Mouse (Mus musculus): ENCODE measurements around the gene Znrf1.
A peak's percentile ranks its signal among the peaks of the same experiment; 100 is the strongest.

The Znrf1 gene

GRCm38 (mm10) chr8:111568029-111568428, 32.1 kb downstream of the Znrf1 start:
- ATAC-seq (ENCODE audit: low TSS enrichment) = peak; percentile 35

DNA sequence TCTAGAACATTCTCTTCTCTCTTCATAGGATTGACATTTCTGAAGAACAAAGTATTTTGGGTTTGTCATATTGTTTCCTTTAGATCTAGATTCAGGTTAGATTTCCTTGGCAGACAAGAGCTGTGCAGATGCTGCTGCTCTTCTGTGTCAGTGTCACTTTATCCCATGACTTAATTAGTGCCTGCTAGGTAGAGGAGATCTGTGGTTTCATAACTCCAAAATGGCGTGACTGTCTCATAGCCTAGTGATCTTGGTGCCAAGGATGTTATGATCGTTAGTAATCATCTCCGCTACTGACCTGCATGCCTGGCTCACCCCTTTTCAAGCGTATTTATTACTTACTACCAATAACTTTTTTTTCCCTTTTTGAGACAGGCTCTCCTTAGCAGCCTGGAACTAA, 34.0 kb downstream of the Znrf1 start:
- no peak for ATAC-seq (ENCODE audit: low TSS enrichment)

DNA sequence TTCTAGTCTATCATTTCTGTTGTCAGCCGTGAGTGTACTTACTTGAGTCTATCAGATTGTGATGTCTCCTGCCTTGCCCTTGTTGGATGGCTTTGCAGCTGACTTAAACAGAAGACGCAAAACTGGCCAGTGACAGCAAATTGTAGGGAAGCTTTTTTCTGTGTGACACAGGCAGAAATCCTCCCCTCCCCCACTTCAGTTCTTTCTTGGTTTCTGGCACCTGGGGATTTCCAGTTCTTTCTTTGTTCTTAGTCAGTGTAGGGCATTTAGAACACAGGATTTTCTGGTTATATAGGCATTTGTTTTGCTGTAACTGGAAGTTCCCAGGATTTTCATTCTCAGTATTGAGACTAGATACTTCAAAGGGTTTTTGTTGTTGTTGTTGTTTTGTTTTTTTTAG, 34.5 kb downstream of the Znrf1 start:
- ATAC-seq (ENCODE audit: low TSS enrichment) = no peak

DNA sequence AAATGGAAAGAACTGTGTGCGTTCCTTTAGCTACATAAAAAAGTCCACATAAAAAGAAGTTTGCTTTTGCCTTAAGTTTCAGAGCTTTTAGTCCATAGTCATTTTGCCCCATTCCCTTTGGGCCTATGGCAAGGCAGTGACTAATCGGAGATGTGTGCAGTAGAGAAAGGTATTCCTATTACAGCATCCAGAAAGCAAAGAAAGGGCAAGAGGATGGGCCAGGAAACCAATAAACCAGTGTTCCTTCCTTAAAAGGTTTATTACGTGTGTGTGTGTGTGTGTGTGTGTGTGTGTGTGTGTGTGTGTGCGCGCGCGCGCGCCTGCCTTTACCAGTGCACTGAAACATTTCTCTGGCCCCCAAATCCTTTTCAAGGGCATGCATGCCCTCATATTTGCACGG, 35.8 kb downstream of the Znrf1 start:
- no peak for ATAC-seq (ENCODE audit: low TSS enrichment)

DNA sequence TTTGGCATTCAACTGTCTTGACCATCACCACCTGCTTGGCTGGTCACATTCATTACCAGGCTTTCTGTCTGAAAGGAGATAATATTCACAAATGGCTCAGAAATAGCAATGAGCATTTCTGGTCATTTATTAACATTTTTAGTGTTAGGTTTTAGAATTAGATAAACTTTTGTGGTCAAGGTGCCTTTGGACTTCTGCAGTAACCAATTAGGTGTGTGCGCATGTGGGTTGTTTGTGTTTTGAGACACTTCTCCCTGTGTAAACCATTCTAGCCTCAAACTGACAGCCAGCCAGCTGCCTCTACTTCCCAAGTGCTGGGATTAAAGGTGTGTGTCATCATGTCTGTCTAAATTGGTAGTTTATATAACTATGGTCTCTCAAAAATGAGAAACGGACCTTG, 36.5 kb downstream of the Znrf1 start:
- ATAC-seq (ENCODE audit: low TSS enrichment) = no peak

DNA sequence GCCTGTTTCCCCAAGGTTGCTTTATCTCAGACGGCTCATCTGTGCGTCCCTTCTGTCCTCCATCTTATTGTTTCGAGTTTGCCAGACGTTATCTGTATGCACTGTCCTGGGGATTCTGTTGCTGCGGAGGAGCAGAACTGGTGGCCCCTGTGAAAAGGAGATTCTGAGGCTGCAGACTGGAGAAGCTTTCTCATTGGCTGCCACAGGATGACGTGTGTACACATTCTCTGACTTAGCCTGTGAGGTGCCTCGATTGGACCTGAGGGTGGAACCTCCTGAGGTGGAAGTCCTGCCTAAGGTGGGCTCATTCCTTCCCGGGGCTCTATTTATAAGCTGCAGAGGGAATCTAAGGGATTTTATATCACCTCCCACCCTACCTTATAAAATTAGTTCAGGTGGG, 37.7 kb downstream of the Znrf1 start:
- peak; percentile 84 for ATAC-seq (ENCODE audit: low TSS enrichment)

DNA sequence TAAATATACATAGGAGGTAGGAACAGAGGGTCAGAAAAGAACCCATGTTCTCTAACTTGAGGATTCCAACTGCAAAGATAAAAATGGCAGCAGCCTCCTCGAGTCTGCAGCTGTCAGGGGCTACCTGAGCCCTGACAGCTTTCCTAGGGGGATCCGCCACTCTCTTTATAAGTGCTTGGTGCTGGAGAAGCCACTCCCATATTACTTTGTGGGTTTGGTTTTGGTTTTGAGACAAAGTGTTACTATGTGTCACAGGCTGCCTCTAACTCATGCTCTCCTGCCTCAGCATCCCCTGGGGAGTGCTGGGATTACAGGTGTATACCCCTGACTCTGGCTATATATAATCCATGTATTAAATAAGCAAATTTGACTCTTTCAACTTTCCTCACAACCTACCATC, 38.1 kb downstream of the Znrf1 start:
- ATAC-seq (ENCODE audit: low TSS enrichment) = no peak; the same call in 1 of the 2 replicates

GRCm38 (mm10) chr8:111575492-111575891, 39.6 kb downstream of the Znrf1 start:
- no peak for ATAC-seq (ENCODE audit: low TSS enrichment)

DNA sequence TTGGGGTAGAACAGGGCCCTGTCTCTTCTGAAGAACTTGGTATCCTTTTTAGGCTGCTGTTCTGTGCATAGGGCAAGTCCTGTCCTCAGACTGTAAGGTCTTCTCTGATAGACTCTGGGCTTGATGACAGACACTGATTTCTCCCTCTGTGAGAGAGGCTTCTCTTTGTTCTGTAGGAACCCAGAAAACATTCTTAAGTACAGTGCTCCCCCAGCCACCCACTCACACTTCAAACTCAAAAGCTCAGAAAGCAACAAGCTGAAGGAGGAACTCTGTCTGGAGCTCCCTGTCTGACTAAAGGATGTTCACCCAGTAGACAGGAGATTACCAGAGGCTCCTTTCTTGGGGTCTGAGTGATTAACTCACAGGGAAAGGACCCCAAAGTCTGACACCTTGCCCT, 40.6 kb downstream of the Znrf1 start:
- peak; percentile 53; the same call in 1 of the 2 replicates for ATAC-seq (ENCODE audit: low TSS enrichment)

GRCm38 (mm10) chr8:111577880-111578533, 42.1 kb downstream of the Znrf1 start:
- ATAC-seq (ENCODE audit: low TSS enrichment) = no peak

- no peak for ATAC-seq (ENCODE audit: low TSS enrichment)
These were observed 43.4 kb downstream of the Znrf1 start for GRCm38 (mm10) chr8:111579318-111579717.

DNA sequence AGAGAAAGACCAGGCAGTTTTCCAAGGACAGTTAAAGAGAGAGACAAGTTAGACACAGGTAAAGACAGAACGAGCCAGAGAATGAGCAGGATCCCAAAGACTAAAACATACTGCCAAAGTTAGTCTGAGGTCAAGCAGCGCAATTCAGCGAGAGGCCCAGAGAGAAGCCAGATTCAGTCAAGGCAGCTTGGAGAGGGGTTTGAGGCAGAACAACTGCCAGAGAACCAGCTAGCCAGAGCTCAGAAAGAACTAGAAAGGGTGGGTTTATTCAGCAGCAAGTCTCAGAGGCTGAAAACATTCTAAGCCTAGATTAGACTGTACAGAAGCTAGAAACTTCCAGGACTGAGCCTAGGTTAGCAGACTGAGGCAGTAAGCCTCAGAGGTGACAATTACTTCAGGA, 44.4 kb downstream of the Znrf1 start:
- no peak for ATAC-seq (ENCODE audit: low TSS enrichment)

GRCm38 (mm10) chr8:111582386-111582785, 46.5 kb downstream of the Znrf1 start:
- no peak for ATAC-seq (ENCODE audit: low TSS enrichment)

DNA sequence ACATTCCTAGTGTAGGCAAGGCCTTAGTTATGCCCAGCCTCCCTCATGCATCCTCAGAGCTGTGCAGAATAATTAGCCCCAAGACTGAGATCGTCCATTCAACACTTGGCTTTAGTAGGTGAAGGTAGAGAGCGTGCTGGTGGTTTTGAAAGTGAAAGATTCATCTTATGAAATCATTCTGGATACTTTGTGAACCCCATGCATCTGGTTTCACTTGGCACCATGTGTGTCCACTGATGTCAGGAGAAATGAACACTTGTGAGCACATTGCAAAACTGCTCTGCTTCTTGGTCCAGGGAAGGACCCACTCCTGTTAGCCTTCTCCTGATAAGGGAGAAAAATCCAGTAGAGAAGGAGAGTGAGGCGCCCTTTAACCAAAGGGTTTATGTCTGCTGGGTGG, 49.0 kb downstream of the Znrf1 start:
- no peak for ATAC-seq (ENCODE audit: low TSS enrichment)

DNA sequence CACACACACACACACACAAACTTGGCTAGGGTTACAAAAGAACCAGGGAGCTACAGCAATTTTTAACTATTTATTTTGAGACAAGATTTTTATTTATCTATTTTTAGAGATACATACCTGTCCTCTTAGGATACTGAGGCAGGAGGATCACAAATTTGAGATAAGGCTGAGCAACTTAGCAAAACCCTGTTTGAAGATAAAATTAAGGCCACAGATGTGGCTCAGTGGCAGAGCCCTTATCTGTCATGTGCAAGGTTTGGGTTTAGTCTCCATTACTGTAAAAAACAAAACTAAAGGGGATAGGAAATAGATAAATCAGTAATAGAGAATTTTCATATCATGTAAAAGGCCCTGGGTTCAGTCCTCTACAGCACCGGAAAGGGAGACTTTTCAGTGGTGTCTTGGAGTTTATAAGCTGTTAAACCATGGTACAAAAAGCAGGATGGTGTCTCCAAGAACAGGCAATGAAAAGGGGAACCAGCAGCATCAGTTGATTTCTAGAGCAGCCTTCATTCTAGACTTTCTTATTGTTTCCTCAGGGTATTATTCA, 51.7 kb downstream of the Znrf1 start:
- ATAC-seq (ENCODE audit: low TSS enrichment) = no peak

GRCm38 (mm10) chr8:111588336-111588735, 52.4 kb downstream of the Znrf1 start:
- no peak for ATAC-seq (ENCODE audit: low TSS enrichment)

DNA sequence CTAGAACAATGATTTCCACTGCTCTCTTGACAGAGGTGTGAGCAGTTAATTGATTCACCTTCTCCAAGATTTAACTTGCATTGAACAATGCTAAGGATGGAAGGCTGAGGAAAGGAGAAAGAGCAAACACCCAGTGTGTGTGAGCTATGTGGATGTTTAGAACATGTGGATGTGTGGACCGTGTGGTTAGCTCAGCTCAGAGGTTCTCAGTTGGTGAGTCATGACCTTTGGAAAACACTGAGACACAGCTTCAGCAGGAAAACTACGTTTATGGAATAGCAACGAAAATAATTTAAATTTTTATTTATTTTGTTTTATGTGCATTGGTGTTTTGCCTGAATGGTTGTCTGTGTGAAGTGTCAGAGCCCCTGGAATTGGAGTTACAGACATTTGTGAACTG, 54.3 kb downstream of the Znrf1 start:
- ATAC-seq (ENCODE audit: low TSS enrichment) = no peak

- no peak for ATAC-seq (ENCODE audit: low TSS enrichment)
These were observed 55.3 kb downstream of the Znrf1 start for GRCm38 (mm10) chr8:111591176-111591575.

DNA sequence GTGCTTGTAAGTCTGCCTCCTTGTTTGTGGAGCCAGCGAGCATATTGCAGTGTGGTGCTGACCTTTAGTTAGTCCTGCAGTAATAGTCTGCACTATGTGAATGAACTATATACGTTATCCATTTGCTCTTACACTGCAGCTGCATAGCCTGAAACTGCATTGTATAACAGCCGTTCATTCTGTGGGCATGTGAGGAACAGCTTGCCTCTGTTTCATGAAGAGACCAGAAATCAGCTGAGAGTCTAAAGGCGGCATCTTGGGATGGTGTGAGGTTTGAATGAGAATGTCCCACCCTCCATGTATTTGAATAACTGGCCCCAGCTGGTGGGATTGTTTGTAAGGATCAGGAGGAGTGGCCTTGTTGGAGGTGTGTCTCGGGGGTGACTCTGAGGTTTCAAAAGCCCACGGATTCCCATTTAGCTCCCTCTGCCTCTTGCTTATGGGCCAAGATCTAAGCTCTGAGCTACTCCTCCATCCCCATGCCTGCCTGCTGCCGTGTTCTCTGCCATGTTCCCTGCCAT, 56.6 kb downstream of the Znrf1 start:
- ATAC-seq (ENCODE audit: low TSS enrichment) = peak; percentile 71

DNA sequence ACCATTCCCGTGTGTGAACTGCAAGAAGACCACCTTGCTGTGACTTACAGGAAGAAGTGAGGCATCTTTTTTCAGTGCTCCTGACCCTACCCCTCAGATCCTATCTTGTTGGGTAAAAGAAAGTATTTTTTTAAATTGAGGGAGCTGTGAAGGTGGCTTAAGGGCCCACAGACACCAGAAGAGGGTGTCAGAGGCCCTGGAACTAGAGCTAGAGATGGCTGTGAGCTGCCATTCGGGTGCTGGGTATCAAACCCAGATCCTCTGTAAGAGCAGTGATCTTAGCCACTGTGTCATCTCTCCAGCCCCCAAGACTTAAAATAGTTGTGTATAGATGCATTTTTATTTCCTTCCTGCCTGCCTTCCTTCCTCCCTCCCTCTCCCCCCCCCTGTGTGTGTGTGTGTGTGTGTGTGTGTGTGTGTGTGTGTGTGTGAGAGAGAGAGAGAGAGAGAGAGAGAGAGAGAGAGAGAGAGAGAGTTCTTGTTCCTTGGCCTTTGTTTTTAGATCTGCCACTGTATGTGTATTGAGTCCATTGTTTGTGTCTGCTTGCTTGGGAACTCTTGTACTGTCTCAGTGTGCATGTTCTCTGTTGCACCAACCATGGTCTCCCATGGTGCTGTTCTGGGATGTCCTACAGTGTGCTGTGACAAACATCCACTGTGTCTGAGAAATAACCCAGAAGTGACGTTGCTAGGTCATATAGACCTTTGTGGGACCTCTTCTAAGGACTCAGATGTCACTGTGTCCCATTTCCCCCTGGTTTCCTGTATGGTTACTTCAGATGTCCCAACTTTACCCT, 58.3 kb downstream of the Znrf1 start:
- no peak for ATAC-seq (ENCODE audit: low TSS enrichment)

- ATAC-seq (ENCODE audit: low TSS enrichment) = no peak
These were observed 59.1 kb downstream of the Znrf1 start for GRCm38 (mm10) chr8:111594951-111595350.

GRCm38 (mm10) chr8:111595712-111596484, 60.0 kb downstream of the Znrf1 start:
- ATAC-seq (ENCODE audit: low TSS enrichment) = no peak; the same call in 1 of the 2 replicates

All from frontal cortex, adult (tissue).